Mouse (Mus musculus) ZHBTc4 (cell line): ENCODE results near the gene Sema4b.

Experiments
- DNase-seq: peaks from one replicate; pipeline ENCODE4 v3.0.0-alpha.2; 2011; ENCODE audit warnings: low read depth, low spot score

The Sema4b gene

DNA sequence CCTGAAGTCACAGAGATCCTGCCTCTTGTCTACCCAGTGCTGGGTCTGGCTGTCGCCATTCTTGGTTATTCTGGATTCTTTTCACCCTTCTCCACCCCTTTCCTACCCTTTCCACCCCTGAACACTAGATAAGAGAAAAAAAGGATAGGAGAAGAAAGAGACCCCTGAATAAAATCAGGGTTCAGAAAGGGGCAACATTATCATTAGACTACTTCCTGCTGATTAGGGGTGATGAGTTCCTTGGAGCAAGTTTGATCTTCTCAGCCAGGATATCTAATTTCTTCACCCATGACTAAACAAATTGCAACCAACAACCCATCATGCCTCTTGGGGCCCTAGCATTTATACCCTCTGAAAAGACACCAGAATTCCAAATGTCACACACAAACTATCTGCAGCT is 81.1 kb downstream of the Sema4b start:
- DNase-seq, result no peak

GRCm38 (mm10) chr7:80268897-80269750 is 82.5 kb downstream of the Sema4b start, which contains the start of gene Vps33b:
TSS of gene Vps33b (plus strand) at chr7:80269649.
- peak; percentile 97 for DNase-seq

- DNase-seq, result no peak
Measured at GRCm38 (mm10) chr7:80269751-80270255, 83.2 kb downstream of the Sema4b start.

DNA sequence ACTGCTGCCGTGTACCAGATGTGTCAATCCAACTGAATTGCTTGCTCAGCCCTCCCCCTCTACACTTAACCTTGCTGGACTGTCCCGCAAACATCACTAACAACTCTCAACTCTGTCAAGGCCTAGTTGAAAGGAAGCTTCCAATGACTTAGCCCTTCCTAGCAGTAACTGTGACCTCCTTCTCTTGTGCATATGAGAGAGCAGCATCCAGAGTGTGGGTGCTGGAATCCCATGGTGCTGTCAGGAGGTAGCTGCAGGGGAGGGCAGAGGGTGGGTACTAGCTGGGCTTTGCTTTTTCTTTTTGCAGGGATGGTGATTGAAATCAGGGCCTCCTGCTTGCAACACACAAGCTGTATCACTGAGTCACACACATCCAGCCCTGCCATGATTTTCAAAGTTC is 86.8 kb downstream of the Sema4b start:
- no peak for DNase-seq
